17 mouse cellular contexts compared by ENCODE assay signal in genomic region chr19:57648944-57649271, GRCm38 (mm10). TPM values are rescaled to one million over a fixed set of nuclear protein-coding genes. Genes with fewer than 3 reads are reported as not detected.
DNase-seq lines count a peak whose midpoint lies in the region; ATAC-seq and TF ChIP-seq lines count a peak whose summit lies in the region.
"Had no signal": no experiment of that assay in that cellular context is flagged by ENCODE, and none has a peak within 500 bp of the region (broad histone marks: within the 10 kb centered on the region; RNA-seq: fewer than 3 reads in every experiment).

No protein-coding gene starts in this region.

- no peaks in the 10 kb centered on the region for H3K9me3 ChIP-seq in forebrain, embryonic 15.5 days
- 0 out of 2 replicates have a peak, but pooled peaks cover 5% of the 10 kb centered on the region for H3K9me3 ChIP-seq in forebrain, embryonic 10.5 days
- no peaks in the 10 kb centered on the region for H3K9me3 ChIP-seq in kidney, postnatal 0 days (replicated peaks; ENCODE audit: low read length)
- H3K9me3 ChIP-seq in MEL (replicated peaks; ENCODE audit: insufficient read depth, low read length): no peaks in the 10 kb centered on the region
- peaks cover 15% of the 10 kb centered on the region for H3K9me3 ChIP-seq in megakaryocyte, embryonic 14.5 days

- H3K4me1 ChIP-seq in forebrain, embryonic 15.5 days: no peaks in the 10 kb centered on the region
- H3K4me1 ChIP-seq in forebrain, embryonic 10.5 days: no peaks in the 10 kb centered on the region
- H3K4me1 ChIP-seq in kidney, postnatal 0 days (replicated peaks; ENCODE audit: insufficient read depth, low read length): no peaks in the 10 kb centered on the region
- no peaks in the 10 kb centered on the region for H3K4me1 ChIP-seq in MEL (ENCODE audit: control insufficient read depth in 1 of 2, insufficient read depth in 2 of 2, low read length in 2 of 2)
- H3K4me1 ChIP-seq in megakaryocyte, embryonic 14.5 days: peaks cover 9% of the 10 kb centered on the region; the same call in 1 of the 2 replicates
- H3K4me1 ChIP-seq: embryonic facial prominence, embryonic 12.5 days; heart, embryonic 10.5 days had no signal

- WGBS in forebrain, embryonic 15.5 days: 95% methylated on average over 4 of the region's 4 CpGs
- 96% methylated on average over 4 of the region's 4 CpGs for WGBS in forebrain, embryonic 10.5 days
- 93% methylated on average over 4 of the region's 4 CpGs for WGBS in kidney, postnatal 0 days

- TF ChIP-seq CTCF in kidney, postnatal 0 days (IDR thresholded peaks at IDR 0.05; ENCODE audit: low read depth): no peak
- no peak for TF ChIP-seq CTCF in MEL (IDR thresholded peaks at IDR 0.05 in 2 of 3, conservative IDR thresholded peaks at IDR 0.05 in 1 of 3; ENCODE audit: control insufficient read depth in 1 of 3, insufficient read depth in 1 of 3, low read depth in 2 of 3, low read length in 3 of 3, poor library complexity in 1 of 3, severe bottlenecking in 1 of 3)

- H3K79me2 ChIP-seq in MEL (ENCODE audit: control insufficient read depth, insufficient read depth, low read length, poor library complexity): no peaks in the 10 kb centered on the region

- no peak for DNase-seq in forebrain, embryonic 10.5 days (ENCODE audit: extremely low spot score, low spot score)
- DNase-seq in kidney, postnatal 0 days (ENCODE audit: low spot score): no peak
- no peak for DNase-seq in kidney, adult 11 months
- DNase-seq in MEL (ENCODE audit: low read depth, low spot score): no peak
- no peak for DNase-seq in adipocyte (ENCODE audit: low spot score)
- no peak for DNase-seq in cerebellum, postnatal 4 days (ENCODE audit: low spot score in 2 of 2)
- DNase-seq: adrenal gland, postnatal 10 days; cerebellum, adult 2 months; gastrocnemius, postnatal 36 days; heart, postnatal 14 days; kidney, postnatal 4 days; lung, adult 2 months had no signal

- no peak for TF ChIP-seq EP300 in MEL (IDR thresholded peaks at IDR 0.05; ENCODE audit: low read depth in 1 of 2, low read length in 2 of 2)

- H3K9ac ChIP-seq in forebrain, embryonic 15.5 days (replicated peaks): no peak overlapping the region
- no peak overlapping the region for H3K9ac ChIP-seq in kidney, postnatal 0 days (ENCODE audit: low read depth, low read length)
- H3K9ac ChIP-seq in MEL (ENCODE audit: control insufficient read depth, low read depth, low read length, poor library complexity, severe bottlenecking): no peak overlapping the region
- H3K9ac ChIP-seq: embryonic facial prominence, embryonic 12.5 days had no signal

- ATAC-seq in forebrain, embryonic 15.5 days (replicated peaks): 0 out of 2 replicates have a peak, but pooled peaks have one; percentile 41
- ATAC-seq in kidney, postnatal 0 days (replicated peaks; ENCODE audit: low FRiP score, low read depth): peak; percentile 49; the same call in 1 of the 2 replicates

- H3K4me2 ChIP-seq in forebrain, embryonic 15.5 days (replicated peaks): no peak overlapping the region
- H3K4me2 ChIP-seq in kidney, postnatal 0 days (ENCODE audit: low read length): no peak overlapping the region
- H3K4me2 ChIP-seq: embryonic facial prominence, embryonic 12.5 days had no signal

- H3K36me3 ChIP-seq in forebrain, embryonic 15.5 days: peaks cover 4% of the 10 kb centered on the region; the same call in 1 of the 2 replicates
- H3K36me3 ChIP-seq in forebrain, embryonic 10.5 days (replicated peaks): peaks cover 26% of the 10 kb centered on the region
- peaks cover 11% of the 10 kb centered on the region; the same call in 1 of the 2 replicates for H3K36me3 ChIP-seq in kidney, postnatal 0 days (ENCODE audit: insufficient read depth, low read length)
- no peaks in the 10 kb centered on the region for H3K36me3 ChIP-seq in MEL (ENCODE audit: control insufficient read depth in 1 of 2, insufficient read depth in 2 of 2, low read length in 2 of 2)
- H3K36me3 ChIP-seq in megakaryocyte, embryonic 14.5 days (replicated peaks; ENCODE audit: low read length): peaks cover 2% of the 10 kb centered on the region

- TF ChIP-seq POLR2A in MEL (IDR thresholded peaks at IDR 0.05; ENCODE audit: control insufficient read depth in 1 of 2, insufficient read depth in 1 of 2, low read depth in 1 of 2, low read length in 2 of 2, poor library complexity in 1 of 2): no peak

- no peaks in the 10 kb centered on the region for H3K27me3 ChIP-seq in forebrain, embryonic 15.5 days
- no peaks in the 10 kb centered on the region for H3K27me3 ChIP-seq in forebrain, embryonic 10.5 days (ENCODE audit: poor library complexity, severe bottlenecking)
- no peaks in the 10 kb centered on the region for H3K27me3 ChIP-seq in kidney, postnatal 0 days (ENCODE audit: insufficient read depth, low read length)
- H3K27me3 ChIP-seq in MEL (ENCODE audit: control insufficient read depth in 1 of 2, insufficient read depth in 2 of 2, low read length in 2 of 2): no peaks in the 10 kb centered on the region
- H3K27me3 ChIP-seq in megakaryocyte, embryonic 14.5 days (replicated peaks): no peaks in the 10 kb centered on the region
- H3K27me3 ChIP-seq: CH12.LX; embryonic facial prominence, embryonic 12.5 days had no signal

- no peak overlapping the region for H3K27ac ChIP-seq in forebrain, embryonic 15.5 days (replicated peaks)
- H3K27ac ChIP-seq in forebrain, embryonic 10.5 days: no peak overlapping the region
- no peak overlapping the region for H3K27ac ChIP-seq in kidney, postnatal 0 days
- H3K27ac ChIP-seq in MEL (ENCODE audit: control insufficient read depth, low read depth, low read length): no peak overlapping the region
- H3K27ac ChIP-seq: embryonic facial prominence, embryonic 12.5 days; heart, embryonic 10.5 days had no signal

- TF ChIP-seq RAD21 in MEL (IDR thresholded peaks at IDR 0.05; ENCODE audit: low read depth, low read length): no peak

- no peak overlapping the region for H3K4me3 ChIP-seq in forebrain, embryonic 15.5 days
- H3K4me3 ChIP-seq in forebrain, embryonic 10.5 days: no peak overlapping the region
- no peak overlapping the region for H3K4me3 ChIP-seq in kidney, postnatal 0 days (replicated peaks; ENCODE audit: low read depth, low read length)
- no peak overlapping the region for H3K4me3 ChIP-seq in MEL (ENCODE audit: control insufficient read depth in 1 of 2, insufficient read depth in 1 of 2, low read depth in 2 of 2, low read length in 2 of 2)
- peak overlapping the region; percentile 84 for H3K4me3 ChIP-seq in megakaryocyte, embryonic 14.5 days (replicated peaks)
- H3K4me3 ChIP-seq: embryonic facial prominence, embryonic 12.5 days; heart, embryonic 10.5 days had no signal

TF ChIP-seq in MEL, 35 proteins besides CTCF, POLR2A, EP300 and RAD21:
- TF ChIP-seq ELF1 (IDR thresholded peaks at IDR 0.05; ENCODE audit: low read depth, low read length) (peak; percentile 48; the same call in 1 of the 2 replicates), CHD2 (IDR thresholded peaks at IDR 0.05; ENCODE audit: low read length) (no peak)

RNA-seq across cellular contexts. Expression of gene Atrnl1, which starts 38.1 kb away (rescaled TPM):
- polyA plus RNA-seq in forebrain, embryonic 15.5 days (2015; fragmentation: Nextera tagmentation; extraction: Ambion mirVana): 8.0 and 8.9 TPM in 2 replicates
- polyA plus RNA-seq in forebrain, embryonic 10.5 days (2016; fragmentation: Nextera tagmentation; extraction: Ambion mirVana): 3.5 and 4.0 TPM in 2 replicates
- 8.1 and 8.5 TPM in 2 replicates for polyA plus RNA-seq in kidney, postnatal 0 days (2015; fragmentation: Nextera tagmentation; extraction: Ambion mirVana)
- 8.2 and 9.3 TPM in 2 replicates for total RNA-seq in MEL (2012; rRNA removed)
- 1 to 10 TPM in 1 of 2 experiments, not detected in 1; 6.4 TPM for polyA plus RNA-seq in MEL (2012; ENCODE audit: insufficient read depth in 1 of 2, insufficient read length in 2 of 2, low read depth in 1 of 2, low replicate concordance in 2 of 2, missing spikeins in 1 of 2)
- 0.25 TPM in 1 of 2 replicates, not detected in the other for polyA plus RNA-seq in megakaryocyte, embryonic 14.5 days (2012; ENCODE audit: insufficient read depth, low replicate concordance)
